Mouse (Mus musculus) retina, adult 2 months (tissue): ENCODE results near the gene Cdk6.
"Not testable (repeated sequence)": the region's sequence is repeated elsewhere in the genome, so short reads cannot be mapped to it uniquely, and the experiment has no call there.

Source experiments
- DNase-seq: peaks from one replicate; pipeline ENCODE4 v3.0.0-alpha.2; 2012; ENCODE audit warnings: low read depth, low spot score

The Cdk6 gene

DNA sequence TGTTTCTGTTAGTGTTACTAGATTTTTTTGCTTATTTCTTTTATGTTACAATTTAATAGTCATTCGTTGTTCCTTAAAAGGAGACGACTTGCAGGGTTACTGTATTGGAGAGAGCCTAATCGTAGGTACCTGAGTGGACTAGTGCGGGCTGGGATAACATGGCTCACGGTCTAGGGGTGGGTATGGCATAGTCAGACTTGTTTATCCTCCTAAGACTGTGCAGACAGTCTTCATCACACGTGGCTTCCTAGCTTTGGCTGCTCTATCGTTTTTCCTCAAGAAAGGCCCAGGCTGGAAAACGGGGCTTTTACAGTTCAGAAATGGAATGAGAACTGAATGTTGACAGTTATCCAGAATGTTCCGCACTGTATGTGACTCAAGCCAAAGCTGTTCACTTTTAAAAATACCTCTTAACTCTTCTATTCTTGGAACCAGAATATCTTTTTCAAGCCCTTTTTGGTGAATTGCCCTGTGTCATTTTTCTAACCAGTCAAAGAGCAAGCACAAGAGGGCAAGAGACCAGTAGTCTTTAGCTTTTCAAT is 39.5 kb downstream of the Cdk6 start:
- no peak for DNase-seq

DNA sequence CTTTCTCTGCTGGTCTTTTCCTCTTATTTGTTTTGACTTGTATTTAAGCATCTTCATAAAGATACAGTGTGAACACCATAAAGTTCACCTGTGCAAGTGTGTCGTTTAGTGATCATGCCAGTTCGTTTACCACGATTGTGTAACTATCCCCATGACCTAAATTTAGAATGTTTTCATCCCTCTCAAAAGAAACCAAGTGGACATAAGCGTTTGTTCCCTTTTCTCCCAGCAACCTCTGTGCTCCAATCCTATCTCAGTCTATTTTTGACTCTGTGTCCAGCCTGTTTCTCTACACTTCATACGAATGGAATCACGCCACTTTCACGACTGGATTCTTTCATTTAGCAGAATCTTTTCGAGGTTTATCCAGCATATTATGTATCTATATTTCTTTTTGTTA is 40.5 kb downstream of the Cdk6 start:
- DNase-seq = no peak

DNA sequence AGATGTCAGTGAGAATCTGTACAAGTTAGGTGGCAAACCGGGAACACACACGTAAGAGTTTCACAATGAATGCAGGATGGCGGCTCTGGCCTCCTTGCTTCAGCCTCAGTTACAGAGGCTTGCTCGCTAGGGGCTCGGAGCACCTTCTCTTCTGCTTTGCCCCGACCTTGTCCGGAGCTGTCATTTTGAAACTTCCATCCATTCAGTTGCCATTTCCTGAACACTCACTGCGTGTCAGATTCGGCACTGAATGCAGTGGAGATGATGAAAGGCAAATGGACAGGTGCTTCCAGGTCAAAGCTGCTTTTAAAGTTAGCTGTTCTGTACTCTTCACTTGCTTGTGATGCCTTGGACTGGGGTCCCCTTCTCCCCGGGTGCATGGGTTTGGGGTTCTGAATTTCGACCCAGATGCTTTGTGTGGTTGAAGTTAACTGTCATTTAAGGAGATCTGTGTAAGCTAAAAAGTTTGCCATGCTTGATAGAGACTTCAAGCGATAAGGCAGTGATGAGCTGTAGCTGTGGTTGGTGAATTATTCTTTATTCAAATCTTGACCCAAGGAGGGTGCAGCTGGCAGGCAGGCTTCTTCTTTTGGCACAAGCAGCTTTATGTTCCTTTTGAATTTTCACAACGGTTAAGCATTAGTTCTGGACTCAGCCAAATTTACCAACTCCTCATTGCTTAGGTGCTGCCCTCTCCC is 41.2 kb downstream of the Cdk6 start:
- no peak for DNase-seq

DNA sequence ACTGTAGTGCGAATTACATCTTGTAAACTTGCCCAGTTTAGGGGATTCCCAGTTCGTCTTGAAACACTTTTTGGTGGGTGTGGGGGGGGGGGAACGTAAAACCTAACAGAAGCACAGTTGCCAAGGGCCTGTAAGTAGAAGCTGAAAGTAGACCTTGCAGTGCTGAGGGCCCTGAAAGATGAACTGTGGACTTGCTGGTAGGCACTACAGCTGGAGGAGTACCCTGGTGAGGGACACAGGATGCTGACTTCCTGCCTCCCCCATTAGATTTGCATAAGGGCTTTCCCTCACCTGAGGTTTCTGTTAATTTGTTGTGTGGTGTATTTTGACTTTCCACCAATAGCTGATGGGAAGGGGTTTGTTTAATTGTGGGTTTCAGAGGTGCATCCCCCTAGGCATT is 42.3 kb downstream of the Cdk6 start:
- DNase-seq = no peak

DNA sequence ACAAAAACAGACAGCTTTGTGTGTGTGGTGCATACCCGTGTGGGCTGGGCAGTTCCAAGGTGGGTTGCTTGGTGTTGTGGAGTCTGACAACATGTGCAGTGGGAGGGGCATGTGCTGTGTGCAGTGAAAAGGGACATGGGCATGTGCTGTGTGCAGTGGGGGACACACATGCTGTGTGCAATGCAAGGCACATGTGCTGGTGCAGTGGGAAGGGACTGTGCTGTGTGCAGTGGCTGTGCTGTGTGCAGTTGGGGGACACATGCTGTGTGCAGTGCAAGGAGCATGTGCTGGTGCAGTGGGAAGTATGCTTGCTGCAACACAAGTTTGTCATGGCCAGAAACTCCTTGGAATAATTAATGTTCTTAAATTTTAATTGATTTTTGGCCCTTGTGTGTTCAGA is 43.8 kb downstream of the Cdk6 start:
- DNase-seq = no peak

DNA sequence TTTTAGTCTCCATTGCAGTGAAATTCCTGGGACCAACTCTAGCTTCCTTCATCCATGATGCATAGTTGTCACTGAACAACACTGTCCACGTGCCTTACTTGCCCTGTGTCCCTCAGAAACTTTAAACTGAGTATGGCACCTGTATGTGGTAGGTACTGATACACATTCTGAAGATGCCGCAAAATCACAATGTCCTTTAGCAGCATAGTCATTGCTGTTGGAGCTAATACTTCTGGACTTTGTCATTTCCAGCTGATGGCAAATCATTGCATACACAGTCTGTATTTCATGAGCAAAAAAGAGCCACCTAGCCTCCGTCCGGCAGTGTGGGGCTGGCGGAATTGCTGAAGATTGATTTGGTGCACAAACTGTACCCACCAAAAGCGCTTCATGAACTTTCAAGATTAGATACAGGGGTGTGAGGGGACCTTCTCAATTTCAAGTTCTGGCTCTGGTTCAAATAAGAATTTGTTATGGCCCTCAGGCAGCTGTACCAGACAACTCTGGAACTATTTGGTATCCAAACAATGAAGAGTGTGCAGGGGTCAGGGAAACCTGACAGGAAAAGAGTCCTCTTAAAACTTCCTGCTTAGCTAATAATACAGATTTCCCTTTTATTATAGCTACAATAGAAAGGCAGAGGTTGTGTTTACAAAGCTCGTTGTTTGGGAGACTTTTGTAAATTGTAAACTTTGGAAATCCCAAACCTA is 44.9 kb downstream of the Cdk6 start:
- DNase-seq = no peak

DNA sequence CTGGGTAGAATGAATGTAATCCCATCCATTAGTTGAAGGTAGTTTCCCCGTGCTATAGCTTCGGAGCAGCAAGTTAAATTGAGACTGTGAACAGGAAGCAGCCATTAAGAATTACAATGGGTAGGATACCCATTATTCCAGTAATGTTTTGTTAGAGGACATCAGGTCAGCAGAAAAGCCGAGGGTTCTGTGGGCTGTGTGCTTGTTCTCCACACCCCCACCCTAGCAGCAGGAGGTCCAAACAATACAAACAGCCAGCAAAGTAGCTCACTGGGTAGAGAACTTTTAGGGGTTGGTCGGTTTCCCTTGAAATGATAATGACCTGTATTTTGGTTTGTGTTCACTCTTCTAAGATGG is 45.4 kb downstream of the Cdk6 start:
- no peak for DNase-seq

DNA sequence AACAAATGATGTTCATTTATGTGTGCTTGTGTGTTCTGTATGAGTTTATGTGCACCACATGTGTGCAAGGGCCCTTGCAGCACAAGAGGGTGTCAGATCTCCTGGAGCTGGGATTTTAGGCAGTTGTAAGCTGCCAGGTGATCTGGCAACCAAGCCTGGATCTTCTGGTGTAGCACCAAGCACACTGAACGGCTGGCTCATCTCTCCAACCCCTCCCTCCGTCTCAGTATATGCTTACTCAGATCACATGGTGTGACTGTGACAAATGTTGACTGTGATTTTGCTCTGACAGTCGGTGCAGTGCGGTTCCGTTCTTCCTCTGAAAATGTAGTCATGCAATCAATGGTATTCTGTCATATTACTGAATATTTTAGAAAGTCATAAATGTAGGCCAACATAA is 45.9 kb downstream of the Cdk6 start:
- no peak for DNase-seq

DNA sequence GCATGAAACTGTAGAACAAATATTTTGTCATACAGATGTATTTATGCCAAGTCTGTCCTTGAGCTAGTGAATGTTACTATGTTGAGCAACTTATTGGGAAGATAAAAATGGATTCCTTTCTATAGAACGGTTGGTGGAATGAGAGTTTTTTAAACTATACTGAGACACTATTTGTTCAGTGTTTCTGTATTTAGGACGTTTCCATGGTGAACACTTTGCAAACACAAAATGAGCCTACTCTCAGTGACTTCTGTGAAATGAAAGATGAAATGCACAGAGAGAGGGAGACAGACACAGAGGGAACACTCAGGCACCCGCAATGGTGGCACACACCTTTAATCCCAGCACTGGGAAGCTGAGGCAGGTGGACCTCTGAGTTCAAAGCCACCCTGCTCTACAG is 51.6 kb downstream of the Cdk6 start:
- no peak for DNase-seq

DNA sequence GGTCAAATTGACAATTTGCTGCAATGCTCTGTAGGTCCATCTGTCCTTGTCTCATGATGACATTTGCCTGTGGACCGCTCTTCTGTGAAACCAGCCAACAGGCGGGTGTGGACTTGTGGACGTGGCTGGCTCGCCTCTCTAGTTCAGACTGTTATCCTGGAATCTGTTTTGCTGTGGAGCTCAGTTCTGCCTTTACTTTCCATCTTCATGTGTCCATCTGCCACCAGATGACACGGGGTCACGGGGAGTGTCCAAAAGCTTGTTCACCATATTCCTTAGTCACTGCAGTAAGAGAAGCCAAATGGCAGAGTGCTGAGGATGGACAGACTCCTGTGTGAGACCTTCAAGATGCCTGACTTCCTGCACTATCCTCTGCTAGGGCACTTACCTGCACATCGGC is 52.9 kb downstream of the Cdk6 start:
- no peak for DNase-seq

DNA sequence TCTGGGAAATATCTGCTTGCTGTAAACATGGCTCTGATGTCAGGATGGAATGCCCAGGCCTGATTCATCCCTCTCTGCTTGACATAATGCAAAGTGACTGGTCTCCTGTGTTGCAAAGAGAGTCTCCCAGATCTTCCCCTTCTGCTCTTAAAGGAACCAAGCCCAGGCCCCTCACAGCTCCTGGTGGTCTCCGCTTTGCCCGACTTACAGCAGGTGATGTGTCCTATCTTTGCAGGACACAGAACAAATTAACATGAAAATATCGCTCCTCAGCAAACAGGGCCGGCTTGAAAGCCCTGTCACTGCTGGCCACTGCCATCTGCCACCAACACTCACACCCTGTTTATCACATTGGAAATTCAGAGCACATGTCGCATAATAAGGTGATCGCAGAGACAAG is 53.7 kb downstream of the Cdk6 start:
- DNase-seq = no peak

DNA sequence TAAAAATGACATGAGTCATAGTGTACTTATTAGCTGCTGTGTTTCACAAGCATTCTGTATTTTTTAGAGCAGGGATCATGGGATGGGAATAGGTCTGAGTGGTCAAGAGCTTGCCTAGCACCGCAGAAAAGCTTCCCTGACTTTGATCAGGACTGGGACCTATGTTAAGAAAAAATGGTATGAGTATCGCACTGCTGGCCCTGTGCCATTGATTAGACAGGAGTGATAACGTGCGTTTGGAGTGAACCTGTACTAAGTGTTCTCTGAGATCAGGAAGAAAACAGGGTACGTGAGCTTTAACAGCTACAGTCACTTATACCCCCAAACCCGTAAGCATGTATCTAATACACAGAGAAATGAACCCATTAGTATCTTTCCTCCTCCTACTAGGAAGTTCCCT is 54.9 kb downstream of the Cdk6 start:
- no peak for DNase-seq

DNA sequence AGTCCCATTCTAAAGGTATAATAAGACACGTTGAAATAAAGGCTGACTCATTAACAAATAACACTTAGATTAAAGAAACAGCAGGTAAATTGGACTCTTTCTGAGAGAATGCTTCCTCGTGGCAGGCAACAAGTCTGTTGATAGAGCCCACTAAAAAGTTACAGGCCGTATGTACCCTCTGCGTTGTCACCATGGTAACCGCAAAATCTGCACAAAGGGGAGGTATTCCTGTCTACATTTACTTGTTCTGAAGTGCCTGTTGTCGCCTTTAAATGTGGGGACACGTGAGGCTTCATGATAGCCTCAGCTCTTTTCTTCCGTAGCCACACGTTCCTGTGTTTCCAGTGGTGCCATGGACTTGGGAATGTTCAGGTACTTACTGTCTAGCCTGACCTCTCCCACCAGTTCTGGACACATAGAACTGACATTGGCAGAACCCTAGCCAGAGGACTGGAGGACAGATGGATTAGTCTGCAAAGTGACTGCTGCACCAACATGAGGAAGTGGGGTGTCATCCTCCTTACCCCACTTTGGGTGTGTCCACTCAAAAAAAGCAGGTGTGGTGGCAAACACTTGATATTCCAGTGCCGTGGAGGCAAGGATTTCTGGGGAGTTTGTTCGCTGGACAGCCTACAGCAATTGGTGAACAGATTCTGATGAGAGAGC is 55.8 kb downstream of the Cdk6 start:
- no peak for DNase-seq

DNA sequence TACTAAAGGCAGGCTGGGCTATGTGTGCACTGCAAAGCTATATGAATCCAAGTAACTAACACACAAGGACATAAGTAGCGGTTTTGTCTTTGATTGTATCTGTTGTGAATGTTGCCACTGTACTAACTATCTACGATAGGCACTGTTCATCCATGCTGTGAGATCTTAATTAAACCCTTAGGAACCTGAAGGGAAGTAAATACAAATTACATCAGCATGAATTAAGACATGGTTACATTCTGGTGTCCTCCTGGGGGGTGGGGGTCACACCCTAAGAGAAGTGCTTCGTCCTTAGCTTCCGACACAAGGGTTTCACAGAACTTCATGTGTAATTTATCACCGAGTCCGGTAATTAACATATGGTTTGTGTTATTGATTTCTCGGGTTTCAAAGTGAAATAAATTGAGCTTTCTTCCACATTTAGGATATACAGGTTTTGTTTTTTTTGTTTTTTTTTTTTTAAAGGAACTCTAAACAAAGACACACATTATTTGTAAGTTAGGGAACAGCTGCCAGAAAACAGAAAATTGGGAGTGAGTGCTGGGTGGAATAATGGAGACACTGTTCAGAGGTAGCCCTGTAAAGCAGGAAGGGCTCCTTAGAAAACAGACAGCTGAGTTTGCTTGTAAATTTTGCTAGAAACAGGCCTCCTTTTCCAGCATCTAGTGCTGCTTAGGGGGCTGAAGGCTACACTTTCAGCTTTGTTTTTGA is 58.7 kb downstream of the Cdk6 start:
- no peak for DNase-seq

DNA sequence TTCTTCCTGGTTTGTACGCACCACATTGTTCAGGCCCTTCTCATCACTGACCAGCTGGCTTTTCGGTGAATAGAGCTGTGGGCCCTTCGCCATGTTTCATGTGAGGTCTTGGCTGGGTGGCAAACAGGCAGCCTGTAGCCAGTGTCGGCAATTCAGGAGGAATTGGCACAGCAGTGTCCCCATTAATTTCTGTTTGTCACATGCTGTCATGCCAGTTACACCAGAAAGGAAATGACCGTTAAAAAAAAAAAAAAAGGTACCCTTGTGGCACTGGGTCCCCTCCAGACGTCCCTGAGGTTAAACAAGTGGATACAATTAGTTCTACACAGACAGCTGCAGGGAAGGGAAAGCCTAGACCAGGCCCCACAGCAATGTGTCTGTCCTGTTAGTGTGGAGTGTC is 63.8 kb downstream of the Cdk6 start:
- DNase-seq = no peak

DNA sequence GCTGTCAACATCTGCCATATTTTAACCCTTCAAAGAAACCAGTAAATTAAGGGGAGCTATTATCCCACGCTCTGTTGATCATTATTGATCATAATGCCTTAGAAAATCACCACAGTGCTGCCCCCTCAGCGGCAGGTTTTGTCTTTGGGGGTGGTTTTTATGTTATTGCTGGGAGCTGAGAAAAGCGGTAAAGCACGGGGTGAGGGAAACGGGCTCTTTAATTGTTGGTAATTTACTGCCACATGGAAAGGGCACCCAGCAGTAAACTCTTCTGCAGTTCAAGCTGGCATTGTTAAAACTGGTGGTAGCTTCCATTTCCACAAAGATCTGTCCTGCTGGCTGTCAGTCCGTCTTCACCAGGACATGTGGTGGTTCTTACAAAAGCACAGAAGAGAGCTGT is 64.2 kb downstream of the Cdk6 start:
- DNase-seq = no peak

DNA sequence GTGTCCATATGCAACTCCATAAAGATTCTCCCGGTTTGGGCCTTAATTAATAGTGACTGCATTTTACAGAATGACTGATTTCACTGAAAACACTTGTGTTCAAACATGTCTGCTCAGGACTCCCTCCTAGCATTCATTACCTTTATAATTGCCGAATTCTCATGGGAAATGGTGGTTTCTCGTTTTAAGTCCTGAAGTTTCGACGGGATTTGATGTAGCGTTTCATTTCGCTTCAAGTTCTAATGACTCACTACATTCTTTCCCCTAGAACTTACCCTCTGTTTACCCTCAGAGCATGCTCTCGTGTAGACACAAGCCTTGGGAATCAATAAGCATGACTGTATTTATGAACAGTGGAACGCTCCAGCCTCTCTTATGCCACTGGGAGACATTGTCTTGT is 66.6 kb downstream of the Cdk6 start:
- no peak for DNase-seq

DNA sequence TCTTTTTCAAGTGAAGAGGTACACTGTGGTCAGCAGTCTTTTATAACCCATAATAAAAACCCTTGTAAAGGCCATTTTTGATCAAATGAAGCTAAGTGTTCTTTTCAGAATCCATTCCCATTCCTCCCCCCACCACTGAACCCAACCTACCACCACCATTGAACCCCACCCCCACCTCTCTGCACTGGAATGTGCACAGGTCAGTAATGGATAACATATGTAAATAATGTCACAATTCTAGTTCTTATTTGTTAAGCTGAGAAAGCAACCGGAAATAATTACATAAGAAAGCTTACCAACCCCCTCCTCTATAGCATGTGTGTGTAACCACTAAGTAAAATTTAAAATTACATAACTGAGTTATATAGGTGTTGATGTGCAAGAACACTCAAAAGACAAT is 76.9 kb downstream of the Cdk6 start:
- DNase-seq = not testable (repeated sequence)

DNA sequence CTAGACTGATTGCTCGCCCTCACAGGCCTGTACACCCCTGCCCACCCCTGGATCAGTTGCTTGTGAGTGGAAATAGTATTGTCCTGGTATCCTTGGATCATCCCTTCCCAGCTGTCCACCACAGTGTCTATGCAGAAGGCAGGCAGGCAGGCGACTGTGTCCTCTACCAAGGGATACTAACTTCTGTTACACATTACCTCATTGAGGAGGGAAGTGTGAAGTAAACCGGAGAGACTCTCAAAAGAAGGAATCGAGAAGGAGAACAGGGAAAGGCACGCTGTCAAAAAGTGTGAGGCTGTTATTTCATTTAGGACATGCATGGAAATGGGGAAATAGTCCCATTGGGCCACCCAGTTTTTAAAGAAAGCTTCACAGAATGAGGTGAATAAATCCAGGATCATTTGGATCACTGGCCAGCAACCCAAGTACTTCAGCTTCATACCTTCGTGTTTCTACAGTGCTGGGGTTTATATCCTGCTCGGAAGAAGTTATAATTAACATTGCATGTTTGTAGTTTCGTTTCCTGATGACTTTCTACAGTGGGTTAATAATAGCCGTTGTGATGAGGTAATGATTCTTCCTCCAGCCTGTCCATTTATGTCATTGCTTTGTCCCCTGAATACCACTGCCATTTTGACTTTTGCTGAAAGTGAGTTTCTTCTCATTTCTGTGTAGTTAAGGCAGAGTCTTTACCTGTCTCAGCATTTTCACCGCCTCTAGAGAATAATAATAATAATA is 79.0 kb downstream of the Cdk6 start:
- no peak for DNase-seq

DNA sequence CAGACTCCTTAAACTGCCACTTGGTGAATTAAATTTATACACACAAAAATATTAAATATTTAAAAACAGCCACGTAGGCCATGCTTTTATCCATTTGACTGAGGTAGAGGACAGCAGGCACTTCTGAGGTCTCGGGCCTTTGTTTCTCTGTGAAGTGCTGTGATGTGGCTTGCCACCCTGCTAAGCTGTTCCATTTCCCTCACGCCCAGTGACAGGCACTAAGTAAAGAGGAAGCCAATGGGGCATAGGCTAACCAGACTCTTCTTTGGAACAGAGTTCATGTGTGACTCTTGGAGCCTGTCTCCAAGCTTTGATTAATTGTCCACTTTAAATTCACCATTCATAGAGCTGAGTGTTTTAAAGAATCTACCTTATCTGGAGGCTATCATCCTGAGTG is 79.5 kb downstream of the Cdk6 start:
- DNase-seq = no peak

DNA sequence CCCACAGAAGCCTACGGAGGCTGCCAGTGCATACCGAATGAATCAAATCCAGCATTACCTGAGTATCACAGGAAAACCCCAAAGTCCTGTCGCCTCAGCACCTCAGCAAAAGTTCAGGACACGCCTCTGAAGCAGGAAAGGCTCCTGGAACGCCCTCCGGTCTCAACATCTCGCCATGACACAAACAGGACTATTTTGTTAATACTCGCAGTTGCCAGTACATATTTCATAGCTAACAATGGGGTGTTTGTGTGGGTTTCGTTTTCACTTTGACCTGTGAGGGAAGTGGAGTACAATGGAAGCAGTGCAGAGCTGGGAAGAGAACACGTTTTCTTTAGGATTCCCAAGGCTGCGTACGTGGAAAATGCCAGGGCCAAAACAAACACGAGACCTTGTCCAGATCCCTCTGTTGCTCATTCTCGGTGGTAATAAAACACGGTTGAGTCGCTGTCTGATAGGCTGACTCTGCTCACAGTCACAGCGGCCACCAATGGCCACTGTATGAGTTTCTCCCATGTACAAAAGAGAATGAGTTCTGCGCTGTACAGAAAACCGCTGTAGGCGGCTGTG is 91.9 kb downstream of the Cdk6 start:
- DNase-seq = not testable (repeated sequence)
